Mouse (Mus musculus): ENCODE measurements at regions not wholly inside any gene's neighbourhood (a gene's known extent, or its start where the extent isn't known, plus 50 kb on each side); places are given as distances from the start of the nearest gene placed in this dataset.

DNA sequence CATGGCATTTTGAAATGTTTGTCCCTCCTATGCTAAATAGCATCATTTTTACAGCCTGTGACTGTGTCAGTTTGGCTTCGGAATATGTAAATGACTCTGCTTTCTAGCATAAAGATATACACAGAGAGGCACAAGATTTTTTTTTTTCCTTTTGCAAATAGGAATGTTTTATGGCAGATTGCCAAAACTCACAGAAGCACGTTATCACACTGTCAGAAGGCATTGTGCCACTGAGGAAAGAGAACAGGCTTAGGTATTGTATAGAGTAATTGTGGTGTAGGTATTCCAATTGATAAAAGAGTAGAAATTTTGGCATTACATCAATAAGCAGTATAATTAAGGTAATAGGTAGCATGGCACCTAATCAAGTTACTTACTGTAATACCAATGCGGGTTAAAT lies 988.5 kb upstream of the Tenm2 start:
- DNase-seq (ENCODE audit: extremely low spot score, low spot score) = no peak

GRCm38 (mm10) chr11:38203347-38203746 lies 967.6 kb upstream of the Tenm2 start:
- DNase-seq (ENCODE audit: extremely low spot score, low spot score) = no peak

DNA sequence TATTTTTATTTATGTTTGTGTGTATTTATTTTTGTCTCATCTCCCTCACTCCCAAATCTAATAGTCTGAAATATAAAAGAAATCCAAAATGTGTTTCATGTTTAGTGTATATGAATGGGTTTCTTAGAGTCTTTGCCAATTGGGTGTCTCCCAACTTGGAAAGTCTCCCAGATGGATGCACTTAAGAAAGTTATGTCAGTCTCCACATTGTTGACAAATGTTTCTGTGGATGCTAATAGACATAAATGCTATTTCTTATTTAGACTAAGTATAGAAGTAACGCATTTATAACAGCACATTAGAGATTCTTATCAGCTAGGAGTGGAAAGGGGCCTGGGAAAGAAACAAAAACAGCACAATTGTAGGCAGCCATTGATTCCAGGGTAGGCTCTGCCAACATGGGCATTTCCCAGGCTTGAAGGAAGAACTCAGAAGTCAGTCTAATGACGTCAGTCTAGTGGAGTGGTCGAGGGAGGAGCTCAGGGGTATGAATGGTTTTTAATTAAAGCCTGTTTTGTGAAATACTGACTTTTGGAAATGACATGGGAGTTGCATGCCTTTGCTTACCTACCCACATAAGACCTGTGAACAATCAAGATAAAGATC lies 965.5 kb upstream of the Tenm2 start:
- no peak for DNase-seq (ENCODE audit: extremely low spot score, low spot score)

- no peak for DNase-seq (ENCODE audit: extremely low spot score, low spot score)
These were observed 958.0 kb upstream of the Tenm2 start for GRCm38 (mm10) chr11:38193719-38194118.

GRCm38 (mm10) chr11:38191895-38192547 lies 956.3 kb upstream of the Tenm2 start:
- DNase-seq (ENCODE audit: extremely low spot score, low spot score) = no peak

DNA sequence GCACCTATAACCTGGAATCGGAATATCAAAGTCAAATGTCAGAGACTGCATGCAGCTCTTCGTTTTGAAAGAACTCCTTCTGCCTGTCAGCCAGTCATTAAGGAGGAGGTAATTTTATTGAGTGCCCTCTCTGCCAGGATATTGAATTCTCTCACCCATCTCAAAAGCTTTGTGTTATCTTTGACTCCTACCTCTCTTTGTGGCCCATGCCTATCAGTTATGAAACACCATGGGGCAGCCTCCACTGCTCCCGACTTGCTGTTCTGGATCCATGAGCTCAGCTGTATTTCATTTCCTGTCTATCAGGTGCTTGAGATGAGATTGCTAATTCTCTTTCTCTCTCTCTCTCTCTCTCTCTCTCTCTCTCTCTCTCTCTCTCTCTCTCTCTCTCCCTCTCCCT lies 955.7 kb upstream of the Tenm2 start:
- no peak for DNase-seq (ENCODE audit: extremely low spot score, low spot score)

DNA sequence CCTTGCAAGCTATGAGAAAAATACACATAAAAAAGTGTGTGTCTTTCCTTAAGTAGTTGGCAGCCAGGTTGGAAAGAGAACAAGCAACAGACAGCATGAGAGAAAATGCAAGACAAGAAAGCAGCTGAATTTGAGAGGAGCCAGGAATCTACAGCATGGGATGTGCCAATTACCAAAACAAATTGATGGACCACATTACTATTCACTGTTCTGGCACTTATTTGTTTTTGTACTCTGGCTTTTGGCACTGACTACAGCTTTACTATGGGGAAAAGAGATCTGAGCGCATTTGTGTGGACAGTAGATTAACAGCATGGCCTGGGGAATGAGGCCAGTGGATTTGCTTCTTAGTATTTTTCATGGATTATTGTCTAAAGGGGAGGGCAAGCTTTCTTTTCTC lies 935.0 kb upstream of the Tenm2 start:
- no peak for DNase-seq (ENCODE audit: extremely low spot score, low spot score)

DNA sequence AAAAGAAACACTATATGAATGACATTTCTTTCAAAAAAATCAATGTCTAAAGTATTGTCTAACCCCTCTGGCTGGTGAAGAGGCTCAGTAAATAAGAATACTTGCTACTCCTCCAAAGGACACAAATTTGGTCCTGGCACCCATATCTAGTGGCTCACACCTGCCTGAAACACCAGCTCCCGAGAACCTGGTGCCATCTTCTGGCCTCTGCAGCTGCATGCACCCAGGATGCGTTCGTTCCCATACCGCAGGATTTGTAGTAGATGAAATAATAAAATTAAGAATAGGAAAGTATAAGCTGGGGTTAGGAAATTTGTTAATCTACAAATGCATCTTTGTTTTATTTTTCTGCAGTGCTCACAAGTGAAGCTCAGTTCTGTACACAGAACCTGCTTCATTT lies 922.5 kb upstream of the Tenm2 start:
- no peak for DNase-seq (ENCODE audit: extremely low spot score, low spot score)

DNA sequence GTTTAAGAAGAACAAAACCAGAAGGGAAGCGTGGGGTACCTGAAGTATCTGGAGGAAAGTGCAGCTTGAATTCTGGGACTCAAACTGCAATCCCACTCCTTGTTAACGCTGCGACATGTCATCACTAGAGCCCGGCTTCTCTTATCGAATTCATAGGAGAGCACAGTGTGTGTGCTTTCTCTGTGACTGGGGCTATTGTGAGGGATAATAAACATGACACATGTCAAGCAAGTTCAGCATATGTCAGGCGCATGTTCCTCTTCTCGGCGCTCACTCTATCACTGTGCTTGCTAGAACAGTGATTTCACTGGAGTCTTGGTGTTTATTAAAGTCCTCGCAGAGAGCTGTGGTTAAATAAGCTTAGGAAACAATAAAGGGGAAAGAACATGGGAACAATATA lies 921.2 kb upstream of the Tenm2 start:
- no peak for DNase-seq (ENCODE audit: extremely low spot score, low spot score)

DNA sequence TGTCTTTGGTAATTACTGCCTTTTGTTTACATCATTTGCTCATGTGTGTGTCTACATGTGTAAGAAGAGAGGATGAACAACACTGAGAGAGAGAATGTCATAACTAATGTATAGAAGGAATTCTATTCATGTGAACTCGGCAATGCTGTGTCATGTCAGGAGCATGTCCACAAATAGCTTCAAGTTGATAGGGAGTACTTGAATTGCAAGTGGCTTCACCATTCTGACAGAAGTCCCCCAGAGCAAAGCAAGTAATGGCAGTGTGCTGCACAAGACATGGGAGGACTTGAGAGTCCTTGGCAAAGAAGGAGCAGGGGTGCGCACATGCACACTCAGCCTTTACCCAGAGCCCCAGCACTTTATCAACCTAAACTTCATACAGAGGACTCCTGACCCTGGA lies 919.9 kb upstream of the Tenm2 start:
- no peak for DNase-seq (ENCODE audit: extremely low spot score, low spot score)

- no peak for DNase-seq (ENCODE audit: extremely low spot score, low spot score)
These were observed 907.7 kb upstream of the Tenm2 start for GRCm38 (mm10) chr11:38143436-38143835.

DNA sequence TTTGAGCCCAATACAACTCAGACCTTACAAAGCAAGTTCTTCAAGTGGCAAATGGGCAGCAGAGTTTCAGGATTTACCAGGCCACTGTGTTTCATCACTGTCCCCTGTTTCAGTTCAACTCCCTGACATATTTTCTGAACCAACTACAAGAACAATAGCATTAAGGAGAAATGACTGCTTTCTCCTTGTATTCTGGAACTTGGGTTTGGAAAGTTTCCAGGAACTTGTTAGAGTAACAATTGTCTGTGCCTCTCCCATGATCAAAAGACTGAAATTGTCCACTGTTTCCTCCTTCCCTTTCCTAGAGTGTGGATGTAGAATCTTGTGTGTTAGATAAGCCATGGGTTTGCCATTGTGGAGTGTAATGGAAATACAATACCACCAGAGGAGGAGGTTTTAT lies 893.1 kb upstream of the Tenm2 start:
- no peak for DNase-seq (ENCODE audit: extremely low spot score, low spot score)

- DNase-seq (ENCODE audit: extremely low spot score, low spot score) = no peak
These were observed 888.1 kb upstream of the Tenm2 start for GRCm38 (mm10) chr11:38123789-38124330.

DNA sequence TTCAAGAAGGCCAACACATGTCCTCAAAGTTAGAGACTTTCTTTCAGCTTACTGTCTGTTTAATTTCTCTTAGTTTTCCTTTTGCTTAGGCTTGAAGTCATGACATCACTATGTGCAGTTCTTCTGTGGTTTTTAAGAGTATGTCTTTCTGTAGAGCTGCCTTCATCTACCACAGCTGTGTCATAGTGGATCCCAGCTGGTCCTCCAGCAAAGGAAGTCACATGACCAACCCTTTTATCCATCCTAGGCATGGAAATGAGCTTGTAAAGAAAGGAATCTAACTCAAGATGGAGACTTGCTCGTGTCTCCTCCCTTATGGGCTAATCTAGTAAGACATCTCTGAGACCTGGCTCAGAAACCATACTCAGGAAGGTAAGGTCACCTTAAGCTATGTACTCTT lies 886.7 kb upstream of the Tenm2 start:
- DNase-seq (ENCODE audit: extremely low spot score, low spot score) = no peak

GRCm38 (mm10) chr11:38121051-38121616 lies 885.4 kb upstream of the Tenm2 start:
- DNase-seq (ENCODE audit: extremely low spot score, low spot score) = no peak

DNA sequence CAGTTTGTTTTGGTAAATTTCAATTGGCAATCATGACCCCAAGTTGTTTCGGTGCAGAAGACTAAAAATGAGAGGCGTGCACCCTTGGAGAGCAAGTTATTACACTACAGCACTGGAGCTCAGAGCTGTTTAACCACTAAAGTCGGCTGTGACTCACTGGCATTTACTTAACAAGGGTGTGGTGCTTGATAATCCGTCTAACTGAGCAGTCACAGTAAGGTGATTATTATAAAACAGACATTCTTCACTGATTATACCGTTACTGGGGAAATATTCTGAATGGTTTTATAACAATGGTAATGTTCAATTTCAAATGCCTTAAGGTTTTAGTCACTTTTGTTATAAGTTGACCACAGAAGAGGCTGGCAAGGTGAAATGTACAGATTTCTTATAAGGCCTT lies 882.0 kb upstream of the Tenm2 start:
- no peak for DNase-seq (ENCODE audit: extremely low spot score, low spot score)

DNA sequence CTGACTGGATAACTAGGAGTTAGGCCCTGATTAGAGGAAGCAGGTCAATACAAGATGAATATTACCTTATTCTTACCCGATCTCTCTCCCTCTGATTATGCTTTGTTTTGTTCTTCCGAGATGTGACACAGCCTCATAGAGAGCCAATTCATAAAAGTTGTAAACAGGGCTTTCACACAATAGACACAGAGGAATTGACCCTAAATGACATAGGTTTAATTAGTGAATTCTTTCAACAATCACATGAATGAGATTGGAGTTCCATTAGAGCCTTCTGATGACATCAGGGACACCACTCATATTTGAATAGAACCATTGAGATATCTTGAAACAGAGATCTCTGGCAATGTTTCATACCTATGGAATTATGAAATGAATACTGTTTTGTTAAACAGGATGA lies 856.4 kb upstream of the Tenm2 start:
- DNase-seq (ENCODE audit: extremely low spot score, low spot score) = no peak

GRCm38 (mm10) chr11:38075171-38075732 lies 839.5 kb upstream of the Tenm2 start:
- no peak for DNase-seq (ENCODE audit: extremely low spot score, low spot score)

- DNase-seq (ENCODE audit: extremely low spot score, low spot score) = no peak
These were observed 833.9 kb upstream of the Tenm2 start for GRCm38 (mm10) chr11:38069635-38070034.

DNA sequence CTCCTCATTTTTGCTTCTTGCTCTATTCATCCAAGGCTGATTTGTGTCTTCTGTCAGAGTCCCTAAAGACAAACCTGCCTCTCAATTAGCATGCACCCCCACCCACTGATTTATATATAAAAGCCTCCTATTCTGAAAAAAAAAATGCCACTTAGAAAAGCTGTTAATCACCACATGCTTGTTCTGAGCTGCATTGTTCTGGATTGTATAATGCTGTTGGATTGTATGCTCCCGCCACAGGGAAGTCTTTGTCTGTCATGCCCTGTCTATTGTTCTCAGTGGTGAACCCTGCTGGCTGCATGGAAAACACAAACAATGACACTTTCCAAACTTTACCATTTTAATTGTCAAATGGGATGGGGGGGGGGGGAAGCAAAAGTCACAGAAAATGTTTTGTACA lies 831.9 kb upstream of the Tenm2 start:
- peak; percentile 15 for DNase-seq (ENCODE audit: extremely low spot score, low spot score)

DNA sequence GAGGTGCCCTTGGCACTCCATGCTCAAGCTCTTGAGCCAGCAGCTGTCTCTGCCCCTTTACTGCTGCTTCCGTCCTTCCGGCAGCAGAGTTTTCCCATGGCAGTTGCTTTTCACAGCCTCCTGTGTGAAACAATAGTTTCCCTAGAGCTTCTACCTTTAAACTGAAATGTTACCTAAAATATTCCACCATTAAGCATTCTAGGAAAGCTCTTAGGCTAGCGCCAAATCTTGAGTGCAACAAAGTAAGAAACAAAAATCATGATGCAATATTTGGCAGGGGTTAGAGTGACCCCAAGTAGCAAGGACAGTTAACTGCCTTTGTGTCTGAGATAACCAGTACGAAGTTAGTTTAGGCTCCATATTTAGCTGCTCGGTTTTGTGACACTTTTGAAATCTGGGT lies 830.3 kb upstream of the Tenm2 start:
- DNase-seq (ENCODE audit: extremely low spot score, low spot score) = no peak

DNA sequence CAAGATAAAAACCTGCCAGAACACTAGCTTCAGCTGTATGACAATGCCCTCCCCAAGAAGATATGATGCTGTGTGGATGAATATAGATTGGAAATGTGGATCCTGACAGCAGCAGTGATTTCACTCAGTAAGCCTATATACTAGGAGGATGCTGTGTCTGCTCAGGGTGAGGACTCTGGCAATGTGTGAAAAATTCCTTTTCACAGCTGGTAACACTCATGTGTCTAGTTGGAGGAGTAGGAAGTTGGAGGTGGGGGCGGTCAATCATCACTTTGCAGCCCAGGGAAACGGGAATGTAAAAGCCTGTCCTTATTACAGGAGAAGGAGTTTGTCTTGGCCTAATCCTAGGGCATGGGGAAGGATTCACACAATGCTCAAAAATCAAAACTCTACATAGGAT lies 824.3 kb upstream of the Tenm2 start:
- no peak for DNase-seq (ENCODE audit: extremely low spot score, low spot score)

DNA sequence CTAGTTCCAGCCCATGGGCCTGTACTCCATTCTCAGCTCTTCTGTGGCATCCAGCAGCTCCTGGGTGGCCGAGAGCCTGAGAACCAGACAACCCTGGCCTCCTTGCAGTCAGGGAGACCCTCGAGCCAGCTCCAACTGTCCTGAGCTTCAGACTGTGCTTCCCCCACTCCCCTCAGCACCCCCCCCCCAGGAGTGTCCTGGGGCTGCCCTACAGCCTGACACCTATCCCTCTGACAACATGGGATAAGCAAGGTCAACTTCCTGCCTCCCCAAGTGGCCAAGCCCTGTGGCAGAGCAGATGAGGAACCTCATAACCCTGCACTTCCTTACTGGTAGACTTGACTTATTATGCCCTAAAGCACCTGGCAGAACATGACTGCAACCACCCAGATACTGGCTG lies 823.1 kb upstream of the Tenm2 start:
- DNase-seq (ENCODE audit: extremely low spot score, low spot score) = no peak

Measured in neural tube, embryonic 10.5 days (tissue).